Mouse (Mus musculus): Measurements from ENCODE around the gene Rubcn.
A peak's percentile ranks its signal among the peaks of the same experiment; 100 is the strongest.

Gene Rubcn

DNA sequence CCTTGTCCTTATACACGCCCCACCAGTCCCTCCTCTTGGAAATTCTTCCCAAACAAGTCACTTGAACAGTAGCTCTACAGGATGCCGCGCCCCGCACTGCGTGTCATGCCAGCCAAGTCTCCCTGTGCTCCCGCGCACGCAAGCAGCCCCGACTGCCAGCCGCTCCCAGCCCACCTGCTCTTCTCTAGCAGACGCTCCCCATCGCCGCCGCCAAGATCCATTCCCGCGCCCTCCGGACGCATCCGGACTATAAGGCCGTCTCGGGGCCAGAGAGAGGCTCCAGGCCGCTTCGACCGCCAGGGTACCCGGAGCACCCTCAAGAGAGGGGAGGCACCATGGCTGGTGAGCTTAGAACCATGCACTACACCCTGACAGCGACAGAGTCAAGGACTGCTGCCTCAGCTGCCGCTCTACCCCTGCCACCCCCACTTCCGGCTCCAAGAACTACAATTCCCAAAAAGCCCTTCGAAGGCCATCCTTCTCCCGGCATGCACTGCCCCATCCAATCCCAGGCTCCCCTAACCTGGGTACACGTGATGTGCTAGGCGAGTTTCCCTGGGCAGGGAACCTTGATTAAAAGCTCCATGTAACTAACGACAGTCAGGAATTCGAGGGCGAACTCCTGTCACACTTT is 9.5 kb downstream of the Rubcn start:
- peak; percentile 89 for DNase-seq

DNA sequence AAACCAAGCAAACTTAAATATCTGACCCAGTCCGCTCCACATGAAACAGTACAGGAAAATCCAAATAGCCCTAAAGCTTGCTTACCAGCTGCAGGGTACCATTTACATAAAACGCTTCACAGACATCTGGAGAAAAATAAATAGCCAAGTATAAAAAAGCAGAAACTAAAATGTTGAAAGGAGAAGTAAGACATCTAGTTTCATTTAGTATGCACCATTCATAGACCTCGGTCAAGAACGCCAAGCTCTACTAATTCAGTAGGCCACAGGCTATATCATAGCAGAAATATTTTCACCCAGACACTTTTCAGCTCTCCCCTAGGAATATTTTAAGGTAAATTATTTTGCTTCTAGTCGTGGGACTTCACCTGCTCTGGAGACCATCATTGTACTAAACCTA is 10.9 kb downstream of the Rubcn start:
- no peak for DNase-seq

GRCm38 (mm10) chr16:32865401-32865800 is 12.2 kb downstream of the Rubcn start:
- DNase-seq = no peak

GRCm38 (mm10) chr16:32861813-32862385 is 15.7 kb downstream of the Rubcn start:
- no peak for DNase-seq

GRCm38 (mm10) chr16:32858771-32859636 is 18.6 kb downstream of the Rubcn start:
- no peak for DNase-seq

GRCm38 (mm10) chr16:32858356-32858755 is 19.2 kb downstream of the Rubcn start:
- no peak for DNase-seq

DNA sequence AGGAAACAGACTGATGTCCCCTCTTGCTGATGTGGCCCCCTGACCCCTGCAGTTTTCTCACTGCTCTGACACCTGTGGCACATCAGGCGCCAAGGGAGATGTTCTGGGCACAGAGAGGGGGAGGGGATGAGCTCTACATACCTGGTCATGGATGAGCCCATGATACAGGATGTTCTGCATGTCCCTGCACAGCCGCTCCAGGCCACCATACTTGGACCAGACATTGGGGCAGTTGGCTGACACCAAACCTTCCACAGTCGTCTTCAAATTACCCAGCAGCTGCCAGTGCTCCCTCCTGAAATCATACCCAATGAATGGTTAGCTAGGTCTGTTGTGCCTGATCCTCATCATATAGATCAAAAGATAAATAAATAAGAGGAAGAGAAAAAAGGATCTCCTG is 20.8 kb downstream of the Rubcn start:
- no peak for DNase-seq

DNA sequence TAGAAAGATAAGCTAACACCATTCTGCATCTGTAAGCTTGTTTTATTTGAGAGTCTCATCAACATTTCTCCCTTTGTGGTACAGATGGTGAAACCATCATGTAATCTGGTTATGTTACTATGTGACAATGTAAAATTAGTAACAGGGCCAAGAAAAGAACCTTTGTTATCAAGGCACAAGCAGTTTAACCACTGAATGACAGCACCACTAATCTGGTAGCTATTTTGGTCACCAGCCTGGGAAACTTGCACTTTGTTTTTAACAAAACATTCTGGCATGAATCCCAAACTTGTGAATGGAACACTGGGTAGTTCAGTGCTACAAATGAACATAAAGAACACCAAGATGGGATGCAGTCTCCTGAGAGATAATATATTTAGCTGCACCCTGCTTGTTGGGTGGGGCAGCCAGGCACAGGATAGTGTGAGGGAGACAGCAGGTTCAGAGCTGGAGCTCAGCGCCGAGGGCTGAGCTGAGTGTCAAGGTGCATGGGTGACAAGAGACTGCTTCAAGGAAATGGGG is 23.5 kb downstream of the Rubcn start:
- no peak for DNase-seq

- DNase-seq = no peak
Observed at GRCm38 (mm10) chr16:32853492-32854049, 24.0 kb downstream of the Rubcn start.

- no peak for DNase-seq
Observed at GRCm38 (mm10) chr16:32849042-32849830, 28.3 kb downstream of the Rubcn start.

- DNase-seq = no peak
Observed at GRCm38 (mm10) chr16:32847103-32847502, 30.5 kb downstream of the Rubcn start.

DNA sequence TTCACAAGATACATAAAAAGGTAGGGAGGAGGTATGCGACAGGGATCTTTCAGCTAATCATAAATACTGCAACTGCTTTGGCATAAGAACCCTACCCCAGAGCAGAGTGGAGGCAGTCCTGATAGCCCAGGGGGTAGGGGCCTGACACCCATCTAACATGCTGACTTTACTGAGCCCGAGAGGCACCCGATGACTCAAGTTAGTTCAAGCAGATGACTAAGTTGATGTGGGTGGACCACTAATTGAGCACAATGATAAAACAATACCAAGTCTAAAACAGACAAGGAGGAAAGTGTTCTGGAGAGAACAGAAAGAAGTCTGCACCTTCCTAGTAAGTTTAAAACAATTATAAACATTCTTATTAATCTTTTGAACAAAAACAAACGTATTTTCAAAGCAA is 46.1 kb downstream of the Rubcn start:
- DNase-seq = no peak

DNA sequence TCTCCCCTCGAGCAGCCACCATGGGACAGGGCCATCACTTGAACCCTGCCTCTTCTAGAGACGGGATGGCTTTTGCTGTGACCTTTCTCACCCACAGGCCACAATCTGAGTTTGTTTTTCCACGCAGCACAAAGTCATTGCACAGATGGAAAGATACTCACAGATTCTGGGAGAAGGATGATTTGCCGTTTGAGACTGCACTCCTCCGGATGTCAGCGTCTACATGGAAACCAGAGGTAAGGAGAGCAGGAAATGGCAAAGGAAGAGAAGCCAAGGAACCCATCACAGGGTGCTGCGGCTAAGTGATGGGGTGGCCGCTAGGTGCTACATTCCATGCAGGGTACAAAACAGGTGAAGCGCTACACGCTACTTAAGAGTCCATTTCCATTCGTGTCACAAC is 48.5 kb downstream of the Rubcn start:
- no peak for DNase-seq

- no peak for DNase-seq
Observed at GRCm38 (mm10) chr16:32826521-32826920, 51.0 kb downstream of the Rubcn start.

- no peak for DNase-seq
Observed at GRCm38 (mm10) chr16:32825380-32825779, 52.2 kb downstream of the Rubcn start.

DNA sequence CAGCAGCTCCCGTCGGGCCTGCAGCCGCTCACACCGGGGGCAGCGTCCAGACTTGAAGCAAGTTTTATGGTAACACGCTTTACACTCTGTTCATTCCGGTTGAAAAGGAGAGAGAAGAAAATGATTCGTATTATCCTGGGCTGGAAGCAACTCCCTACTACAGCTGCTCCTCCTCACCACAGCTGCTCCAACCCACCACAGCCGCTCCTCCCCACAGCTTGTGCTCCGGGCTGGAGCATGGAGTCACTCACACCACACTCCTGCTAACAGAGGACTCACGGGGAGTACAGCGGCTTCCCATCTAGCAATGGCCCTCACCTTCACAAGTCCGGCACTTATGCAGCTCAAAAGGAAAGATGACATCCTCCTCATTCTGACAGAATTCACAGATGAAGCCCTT is 53.5 kb downstream of the Rubcn start:
- DNase-seq = no peak

GRCm38 (mm10) chr16:32823487-32823886 is 54.1 kb downstream of the Rubcn start:
- DNase-seq = no peak

GRCm38 (mm10) chr16:32822881-32823280 is 54.7 kb downstream of the Rubcn start:
- no peak for DNase-seq

- DNase-seq = no peak
Observed at GRCm38 (mm10) chr16:32822450-32822827, 55.1 kb downstream of the Rubcn start.

DNA sequence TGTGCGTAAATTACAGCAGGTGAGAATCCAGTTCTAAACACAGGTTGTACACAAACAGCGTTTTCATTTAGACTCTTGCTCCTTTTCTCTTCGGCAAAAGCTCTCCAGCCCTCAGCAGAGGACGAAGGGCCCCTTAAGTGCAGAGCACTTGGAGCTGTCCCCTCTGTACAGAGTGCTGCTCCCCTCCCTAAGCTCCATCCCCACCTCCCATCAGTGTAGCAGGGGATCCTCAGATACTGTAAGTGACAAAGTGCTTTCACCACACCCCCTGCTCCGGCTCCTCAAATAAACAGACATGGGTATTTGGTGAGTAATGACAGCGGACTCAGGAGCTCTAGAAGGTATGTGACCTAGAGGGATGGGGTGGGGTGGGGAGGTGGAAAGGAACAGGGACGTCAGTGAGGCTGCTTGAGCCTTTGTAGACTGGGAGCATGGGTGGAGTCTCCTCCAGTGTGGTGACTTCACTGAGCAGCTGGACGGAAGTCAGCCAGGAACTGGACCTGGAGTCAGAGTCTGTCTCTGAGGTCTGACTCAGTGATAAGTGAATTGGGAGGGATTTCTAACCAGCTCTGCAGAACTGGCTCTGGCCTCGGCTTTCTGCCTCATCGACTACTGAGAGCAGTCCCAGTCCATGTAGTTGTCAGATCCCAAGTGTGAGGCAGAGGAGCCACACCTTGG is 55.7 kb downstream of the Rubcn start:
- no peak for DNase-seq

GRCm38 (mm10) chr16:32818441-32818840 is 59.1 kb downstream of the Rubcn start:
- DNase-seq = no peak

DNA sequence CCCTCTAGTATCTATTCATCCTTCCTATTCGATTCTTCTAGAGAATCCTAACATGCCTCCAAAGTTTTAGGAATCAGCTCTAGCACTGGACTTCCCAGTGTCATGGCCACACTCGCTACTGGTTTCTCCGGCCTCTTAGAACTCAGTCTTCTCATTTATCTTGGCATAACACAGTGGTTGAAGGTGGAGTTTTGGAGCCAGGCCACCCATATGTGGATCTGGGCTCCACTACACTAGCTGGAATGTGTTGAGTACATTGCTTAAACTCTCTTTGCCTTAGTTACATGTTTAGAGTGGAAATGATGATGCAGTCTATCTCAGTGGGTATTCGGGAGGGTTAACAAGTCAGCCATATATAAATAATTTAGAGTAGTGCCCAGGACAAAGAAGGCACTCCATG is 59.5 kb downstream of the Rubcn start:
- DNase-seq = no peak
